Mouse (Mus musculus) kidney, postnatal 4 days (tissue): ENCODE measurements around the gene Fam208b.
"Not testable (repeated sequence)": the region's sequence is repeated elsewhere in the genome, so short reads cannot be mapped to it uniquely, and the experiment has no call there.

Experiments
- DNase-seq, 2 experiments: peaks; one replicate each; pipeline ENCODE4 v3.0.0; 2021; ENCODE audit warnings: mixed read lengths in 2 of 2

The Fam208b gene

GRCm38 (mm10) chr13:3563130-3563529, 47.8 kb downstream of the Fam208b start:
- DNase-seq = no peak

- no peak for DNase-seq
These were observed 63.1 kb downstream of the Fam208b start for GRCm38 (mm10) chr13:3547856-3548255.

GRCm38 (mm10) chr13:3547410-3547809, 63.5 kb downstream of the Fam208b start:
- no peak for DNase-seq

GRCm38 (mm10) chr13:3544925-3545324, 66.0 kb downstream of the Fam208b start:
- no peak for DNase-seq

GRCm38 (mm10) chr13:3544077-3544874, 66.6 kb downstream of the Fam208b start:
- DNase-seq = no peak

- DNase-seq = no peak
These were observed 69.6 kb downstream of the Fam208b start for GRCm38 (mm10) chr13:3541159-3541782.

- DNase-seq = no peak
These were observed 70.7 kb downstream of the Fam208b start for GRCm38 (mm10) chr13:3540166-3540565.

GRCm38 (mm10) chr13:3538969-3539562, 71.8 kb downstream of the Fam208b start:
- DNase-seq = peak in 1 of 2 experiments; percentile 16

- peak; percentile 79 to 88 for DNase-seq
These were observed 72.5 kb downstream of the Fam208b start for GRCm38 (mm10) chr13:3538223-3538968.

GRCm38 (mm10) chr13:3537594-3538222, 73.2 kb downstream of the Fam208b start, which contains the start of gene Gdi2:
Gdi2 (plus strand) TSS chr13:3538063.
- peak; percentile 97 to 98 for DNase-seq

- no peak for DNase-seq
These were observed 76.8 kb downstream of the Fam208b start for GRCm38 (mm10) chr13:3534146-3534545.

GRCm38 (mm10) chr13:3532451-3532850, 78.5 kb downstream of the Fam208b start:
- no peak for DNase-seq

- DNase-seq = peak in 1 of 2 experiments; percentile 7
These were observed 79.1 kb downstream of the Fam208b start for GRCm38 (mm10) chr13:3531692-3532320.

- not testable (repeated sequence) for DNase-seq
These were observed 79.7 kb downstream of the Fam208b start for GRCm38 (mm10) chr13:3531176-3531575.

- no peak for DNase-seq
These were observed 80.5 kb downstream of the Fam208b start for GRCm38 (mm10) chr13:3530451-3530850.

- no peak for DNase-seq
These were observed 84.6 kb downstream of the Fam208b start for GRCm38 (mm10) chr13:3526328-3526727.

GRCm38 (mm10) chr13:3525611-3526051, 85.3 kb downstream of the Fam208b start:
- DNase-seq = no peak

GRCm38 (mm10) chr13:3523946-3524345, 87.0 kb downstream of the Fam208b start:
- DNase-seq = no peak

- peak; percentile 40 to 53 for DNase-seq
These were observed 87.4 kb downstream of the Fam208b start for GRCm38 (mm10) chr13:3523459-3523858.

- not testable (repeated sequence) for DNase-seq
These were observed 90.9 kb downstream of the Fam208b start for GRCm38 (mm10) chr13:3519994-3520393.

GRCm38 (mm10) chr13:3519357-3519756, 91.6 kb downstream of the Fam208b start:
- not testable (repeated sequence) for DNase-seq
